Mouse (Mus musculus): Measurements from ENCODE around the gene Gm15294. TPM values are rescaled to one million over a fixed set of nuclear protein-coding genes. Genes with fewer than 3 reads are reported as not detected.

Gene Gm15294
- not detected for polyA plus RNA-seq (2014; fragmentation: Illumina TruSeq; extraction: RNeasy Lipid Tissue Mini Kit (QIAGEN cat#74804))

DNA sequence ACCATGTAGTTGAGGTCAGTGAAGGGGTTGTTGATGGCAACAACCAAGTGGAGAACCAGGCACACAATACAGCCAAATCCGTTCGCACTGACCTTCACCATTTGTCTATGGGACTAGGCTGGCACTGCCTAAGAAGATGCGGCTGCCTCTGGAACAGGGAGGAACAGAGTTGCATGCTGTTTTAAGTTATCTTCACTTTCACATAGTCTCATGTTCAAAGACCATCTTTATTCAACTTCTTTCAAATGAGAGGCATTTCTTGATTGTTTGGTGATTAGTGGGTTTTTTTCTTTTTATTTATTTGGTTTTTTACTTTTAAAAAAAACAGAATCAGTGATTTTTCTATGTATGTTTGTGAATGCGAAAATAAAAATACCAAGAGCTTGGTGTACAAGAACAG, at the start of gene Gm15294:
Gm15294 (minus strand) TSS at position 101 of the 400 bp plus-strand sequence.

Other genes with a start within 250 kb of the Gm15294 start
- 0.29 TPM for gene Irs4, start 150.0 kb downstream of the Gm15294 start, polyA plus RNA-seq (2014; fragmentation: Illumina TruSeq; extraction: RNeasy Lipid Tissue Mini Kit (QIAGEN cat#74804))